Comparison of ENCODE assay signal across 8 mouse cellular contexts in the genomic region with DNA sequence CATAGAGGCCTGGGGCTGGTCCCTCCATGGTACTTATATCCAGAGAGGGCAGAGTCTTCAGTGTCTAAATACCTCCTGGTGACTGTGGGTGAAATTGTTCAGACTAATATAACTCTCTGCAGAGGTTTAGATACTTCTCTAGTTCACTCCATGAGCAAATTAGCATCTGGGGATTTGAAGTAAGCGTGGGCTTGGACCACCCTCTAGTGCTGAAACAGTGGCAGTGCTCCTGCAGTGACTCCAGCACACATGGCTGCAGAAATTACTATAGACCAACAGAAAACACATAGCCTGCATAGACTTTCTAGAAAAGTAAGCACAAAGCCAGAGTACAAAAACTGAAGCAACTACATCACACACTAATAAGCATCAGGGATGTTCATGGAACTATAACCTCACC. TPM values are rescaled to one million over a fixed set of nuclear protein-coding genes. Genes with fewer than 3 reads are reported as not detected.
DNase-seq lines count a peak whose midpoint lies in the region; ATAC-seq and TF ChIP-seq lines count a peak whose summit lies in the region.

No protein-coding gene starts in this region.

- DNase-seq in spleen, adult 2 months (ENCODE audit: low read depth in 1 of 2, low spot score in 2 of 2): peak; percentile 14 to 18
- DNase-seq in spleen, adult 12 weeks (ENCODE audit: low spot score): no peak
- DNase-seq in cerebellum, adult 18-20 months: peak; percentile 30 to 46
- peak; percentile 51 for DNase-seq in forelimb bud, embryonic 11.5 days (ENCODE audit: low read depth, low spot score)
- DNase-seq in left cerebral cortex, postnatal 25 days (ENCODE audit: low spot score in 2 of 2): peak; percentile 69 to 79
- peak; percentile 55 for DNase-seq in testis, postnatal 10 days (ENCODE audit: low spot score)

- no peak overlapping the region for H3K27ac ChIP-seq in spleen, adult 2 months (ENCODE audit: insufficient read depth, low read length)
- H3K27ac ChIP-seq in intestine, postnatal 0 days (ENCODE audit: low read depth, low read length): no peak overlapping the region
- H3K27ac ChIP-seq in midbrain, embryonic 15.5 days: no peak overlapping the region

- peak; percentile 74; the same call in 1 of the 2 replicates for TF ChIP-seq CTCF in spleen, adult 2 months (IDR thresholded peaks at IDR 0.05; ENCODE audit: extremely low read depth, insufficient read depth, insufficient read length, insufficient replicate concordance)
- TF ChIP-seq CTCF in intestine, postnatal 0 days (IDR thresholded peaks at IDR 0.05; ENCODE audit: low read depth): peak; percentile 90

- H3K4me2 ChIP-seq in intestine, postnatal 0 days (replicated peaks; ENCODE audit: low read depth): no peak overlapping the region
- no peak overlapping the region for H3K4me2 ChIP-seq in midbrain, embryonic 15.5 days

- peaks cover 1% of the 10 kb centered on the region; the same call in 1 of the 2 replicates for H3K27me3 ChIP-seq in spleen, adult 2 months (ENCODE audit: control insufficient read depth, insufficient read depth, low read length)
- H3K27me3 ChIP-seq in intestine, postnatal 0 days (replicated peaks; ENCODE audit: control insufficient read depth, insufficient read depth, low read length): no peaks in the 10 kb centered on the region
- H3K27me3 ChIP-seq in midbrain, embryonic 15.5 days (replicated peaks): no peaks in the 10 kb centered on the region

- ATAC-seq in intestine, postnatal 0 days: no peak
- peak; percentile 91 for ATAC-seq in midbrain, embryonic 15.5 days (replicated peaks)

- no peaks in the 10 kb centered on the region for H3K4me1 ChIP-seq in spleen, adult 2 months (ENCODE audit: control insufficient read depth, insufficient read depth, insufficient read length)
- H3K4me1 ChIP-seq in intestine, postnatal 0 days (replicated peaks; ENCODE audit: control insufficient read depth, insufficient read depth, low read length): no peaks in the 10 kb centered on the region
- H3K4me1 ChIP-seq in midbrain, embryonic 15.5 days: no peaks in the 10 kb centered on the region

- intact Hi-C loops in left cerebral cortex, postnatal 25 days (cut with DNase I): loop anchor here (1.0 to 5.0 kb wide), 2 partner anchors 125 to 232 kb away; no protein-coding TSS in a partner anchor

- H3K9ac ChIP-seq in intestine, postnatal 0 days (ENCODE audit: low read depth, low read length): no peak overlapping the region
- no peak overlapping the region for H3K9ac ChIP-seq in midbrain, embryonic 15.5 days

- WGBS in spleen, adult 2 months: 63% methylated on average over 1 of the region's 1 CpGs
- WGBS in intestine, postnatal 0 days: 33% methylated on average over 1 of the region's 1 CpGs
- WGBS in midbrain, embryonic 15.5 days: 16% methylated on average over 1 of the region's 1 CpGs

- TF ChIP-seq POLR2A in spleen, adult 2 months (IDR thresholded peaks at IDR 0.05; ENCODE audit: low read depth, low read length): no peak

- H3K36me3 ChIP-seq in spleen, adult 2 months (ENCODE audit: control insufficient read depth, insufficient read depth, low read length): no peaks in the 10 kb centered on the region
- H3K36me3 ChIP-seq in intestine, postnatal 0 days (ENCODE audit: control insufficient read depth, insufficient read depth): no peaks in the 10 kb centered on the region
- no peaks in the 10 kb centered on the region for H3K36me3 ChIP-seq in midbrain, embryonic 15.5 days (replicated peaks)

- no peaks in the 10 kb centered on the region for H3K9me3 ChIP-seq in intestine, postnatal 0 days (ENCODE audit: control insufficient read depth)
- H3K9me3 ChIP-seq in midbrain, embryonic 15.5 days: no peaks in the 10 kb centered on the region

- H3K4me3 ChIP-seq in spleen, adult 2 months (ENCODE audit: extremely low read depth, insufficient read depth, insufficient read length): no peak overlapping the region
- H3K4me3 ChIP-seq in intestine, postnatal 0 days (ENCODE audit: low read depth, low read length): no peak overlapping the region
- H3K4me3 ChIP-seq in midbrain, embryonic 15.5 days: no peak overlapping the region

RNA-seq across cellular contexts. Expression of gene Gdpd4, which starts 57.7 kb away (rescaled TPM):
- polyA plus RNA-seq in spleen, adult 2 months (2012; rRNA removed): not detected in 2 replicates
- polyA plus RNA-seq in intestine, postnatal 0 days (2015; fragmentation: Nextera tagmentation; extraction: Ambion mirVana): not detected in 2 replicates
- not detected for total RNA-seq in left cerebral cortex, postnatal 25 days (2021)
- 0.05 TPM in 1 of 2 replicates, not detected in the other for polyA plus RNA-seq in midbrain, embryonic 15.5 days (2015; fragmentation: Nextera tagmentation; extraction: Ambion mirVana)
